Mouse (Mus musculus): ENCODE results near the gene Wdfy3. TPM values are rescaled to one million over a fixed set of nuclear protein-coding genes. Genes with fewer than 3 reads are reported as not detected.

Wdfy3 gene
- polyA plus RNA-seq, 1 experiment from 2014 or later: 15.3 TPM

GRCm38 (mm10) chr5:102090686-102091085 is 21.0 kb upstream of the Wdfy3 start:
- H3K9ac ChIP-seq (ENCODE audit: low read length): no peak overlapping the region
- H3K4me2 ChIP-seq (ENCODE audit: low read length): no peak overlapping the region
- H3K27ac ChIP-seq (ENCODE audit: low read depth, low read length): no peak overlapping the region
- no peaks in the 10 kb centered on the region for H3K27me3 ChIP-seq (replicated peaks; ENCODE audit: control insufficient read depth, insufficient read depth, low read length)
- ATAC-seq (no peak), DNase-seq (ENCODE audit: low spot score) (no peak)
- WGBS: 85% methylated on average over 3 of the region's 3 CpGs
- H3K36me3 ChIP-seq (ENCODE audit: control insufficient read depth, insufficient read depth, low read length): no peaks in the 10 kb centered on the region
- H3K4me3 ChIP-seq (ENCODE audit: low read depth, low read length): no peak overlapping the region
- no peaks in the 10 kb centered on the region for H3K4me1 ChIP-seq (ENCODE audit: control insufficient read depth, insufficient read depth, low read length)
- H3K9me3 ChIP-seq (replicated peaks; ENCODE audit: control insufficient read depth, low read length): no peaks in the 10 kb centered on the region

DNA sequence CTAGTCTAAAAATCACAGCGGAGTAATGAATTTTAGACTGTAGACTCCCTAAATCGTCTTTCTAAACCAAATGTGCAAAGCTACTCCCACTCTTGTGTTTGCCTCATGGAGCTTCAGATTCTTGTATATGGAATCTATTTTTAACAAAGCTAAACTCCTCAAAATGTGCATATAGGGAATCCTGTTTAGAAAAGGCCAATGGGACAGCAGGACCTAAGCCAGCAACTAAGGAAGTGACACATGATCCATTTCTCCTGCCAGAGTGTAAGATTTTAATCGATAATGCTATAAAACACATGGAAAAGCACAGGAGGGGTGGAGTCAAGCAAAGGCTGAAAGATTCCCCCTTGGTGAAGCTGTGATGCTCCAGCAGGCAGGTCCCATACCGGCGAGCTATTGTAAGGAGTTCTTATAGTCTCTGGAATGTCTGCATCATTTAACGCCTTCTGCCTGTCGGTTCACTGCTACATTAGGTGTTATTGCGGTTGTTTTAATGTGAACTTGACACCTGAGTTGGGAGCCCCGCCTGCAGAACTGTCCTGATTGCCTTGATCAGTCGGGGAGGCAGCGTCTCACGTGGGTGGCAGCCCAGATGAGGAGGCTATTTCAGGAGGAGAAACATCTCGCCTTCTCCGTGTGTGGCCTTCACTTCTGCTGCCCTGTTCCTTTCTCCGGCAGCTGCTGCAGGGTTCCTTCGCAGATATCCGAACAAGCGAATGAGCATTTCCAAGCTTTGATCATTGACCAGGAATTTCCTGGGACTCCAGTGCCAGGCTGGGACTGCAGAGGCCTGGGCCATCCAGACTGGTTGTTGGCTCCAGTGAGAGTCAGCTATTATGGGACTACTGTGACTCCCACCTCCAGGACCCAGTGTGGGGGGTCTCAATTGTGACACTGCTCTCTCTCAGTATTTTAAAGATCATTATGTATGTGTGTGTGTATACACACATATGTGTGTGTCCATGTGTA is 15.3 kb upstream of the Wdfy3 start:
- H3K27me3 ChIP-seq (replicated peaks; ENCODE audit: control insufficient read depth, insufficient read depth, low read length): no peaks in the 10 kb centered on the region
- H3K27ac ChIP-seq (ENCODE audit: low read depth, low read length): no peak overlapping the region
- no peak overlapping the region for H3K9ac ChIP-seq (ENCODE audit: low read length)
- H3K4me1 ChIP-seq (ENCODE audit: control insufficient read depth, insufficient read depth, low read length): no peaks in the 10 kb centered on the region
- no peak for DNase-seq (ENCODE audit: low spot score)
- H3K36me3 ChIP-seq (ENCODE audit: control insufficient read depth, insufficient read depth, low read length): no peaks in the 10 kb centered on the region
- H3K4me2 ChIP-seq (ENCODE audit: low read length): no peak overlapping the region
- no peak for ATAC-seq
- no peak overlapping the region for H3K4me3 ChIP-seq (ENCODE audit: low read depth, low read length)
- H3K9me3 ChIP-seq (replicated peaks; ENCODE audit: control insufficient read depth, low read length): no peaks in the 10 kb centered on the region
- 64% methylated on average over 18 of the region's 18 CpGs for WGBS

- peaks cover 7% of the 10 kb centered on the region for H3K4me1 ChIP-seq (ENCODE audit: control insufficient read depth, insufficient read depth, low read length)
- ATAC-seq (no peak), DNase-seq (ENCODE audit: low spot score) (peak; percentile 93)
- no peaks in the 10 kb centered on the region for H3K27me3 ChIP-seq (replicated peaks; ENCODE audit: control insufficient read depth, insufficient read depth, low read length)
- no peaks in the 10 kb centered on the region for H3K36me3 ChIP-seq (ENCODE audit: control insufficient read depth, insufficient read depth, low read length)
- H3K4me2 ChIP-seq (ENCODE audit: low read length): no peak overlapping the region
- no peaks in the 10 kb centered on the region for H3K9me3 ChIP-seq (replicated peaks; ENCODE audit: control insufficient read depth, low read length)
- no peak overlapping the region for H3K27ac ChIP-seq (ENCODE audit: low read depth, low read length)
- no peak overlapping the region for H3K4me3 ChIP-seq (ENCODE audit: low read depth, low read length)
- no peak overlapping the region for H3K9ac ChIP-seq (ENCODE audit: low read length)
- 0% methylated on average over 1 of the region's 1 CpGs for WGBS
Measured at GRCm38 (mm10) chr5:102074086-102074485, 4.4 kb upstream of the Wdfy3 start.

GRCm38 (mm10) chr5:102072057-102072456 is 2.3 kb upstream of the Wdfy3 start:
- 18% methylated on average over 4 of the region's 4 CpGs for WGBS
- peaks cover 4% of the 10 kb centered on the region; the same call in 1 of the 2 replicates for H3K36me3 ChIP-seq (ENCODE audit: control insufficient read depth, insufficient read depth, low read length)
- no peak overlapping the region for H3K4me3 ChIP-seq (ENCODE audit: low read depth, low read length)
- no peak overlapping the region for H3K9ac ChIP-seq (ENCODE audit: low read length)
- no peaks in the 10 kb centered on the region for H3K27me3 ChIP-seq (replicated peaks; ENCODE audit: control insufficient read depth, insufficient read depth, low read length)
- H3K9me3 ChIP-seq (replicated peaks; ENCODE audit: control insufficient read depth, low read length): no peaks in the 10 kb centered on the region
- ATAC-seq (no peak), DNase-seq (ENCODE audit: low spot score) (no peak)
- no peak overlapping the region for H3K4me2 ChIP-seq (ENCODE audit: low read length)
- peaks cover 18% of the 10 kb centered on the region for H3K4me1 ChIP-seq (ENCODE audit: control insufficient read depth, insufficient read depth, low read length)
- H3K27ac ChIP-seq (ENCODE audit: low read depth, low read length): no peak overlapping the region

DNA sequence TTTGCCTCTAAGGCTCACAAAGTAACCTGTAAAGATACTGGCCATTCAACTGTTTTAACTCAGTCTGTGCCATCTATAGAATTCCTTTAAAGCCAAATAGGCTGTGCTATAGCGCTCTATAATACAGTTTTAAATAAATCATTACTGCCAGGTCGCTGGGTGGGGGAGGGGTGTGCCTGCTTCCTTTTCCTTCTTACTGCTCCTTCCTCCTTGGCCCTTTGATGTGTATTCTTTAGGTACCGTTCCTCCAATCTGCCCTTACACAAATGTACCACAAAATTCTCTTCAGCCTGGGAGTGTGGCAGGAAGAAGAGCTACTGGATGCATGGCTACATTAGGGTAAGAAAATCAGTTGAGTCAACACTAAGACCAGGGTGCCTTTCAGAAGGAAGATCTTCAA is 1.5 kb upstream of the Wdfy3 start:
- Histone ChIP-seq H3K4me1 (ENCODE audit: control insufficient read depth, insufficient read depth, low read length) (peaks cover 18% of the 10 kb centered on the region), H3K27me3 (replicated peaks; ENCODE audit: control insufficient read depth, insufficient read depth, low read length) (no peaks in the 10 kb centered on the region), H3K36me3 (ENCODE audit: control insufficient read depth, insufficient read depth, low read length) (peaks cover 9% of the 10 kb centered on the region; the same call in 1 of the 2 replicates), H3K4me2 (ENCODE audit: low read length) (no peak overlapping the region), H3K9me3 (replicated peaks; ENCODE audit: control insufficient read depth, low read length) (no peaks in the 10 kb centered on the region), H3K27ac (ENCODE audit: low read depth, low read length) (no peak overlapping the region), H3K9ac (ENCODE audit: low read length) (no peak overlapping the region), H3K4me3 (ENCODE audit: low read depth, low read length) (no peak overlapping the region)
- no peak for DNase-seq (ENCODE audit: low spot score)
- 62% methylated on average over 3 of the region's 3 CpGs for WGBS
- no peak for ATAC-seq

- Histone ChIP-seq H3K4me2 (ENCODE audit: low read length) (peak overlapping the region; percentile 64), H3K27ac (ENCODE audit: low read depth, low read length) (no peak overlapping the region), H3K9ac (ENCODE audit: low read length) (no peak overlapping the region), H3K4me1 (ENCODE audit: control insufficient read depth, insufficient read depth, low read length) (peaks cover 18% of the 10 kb centered on the region), H3K27me3 (replicated peaks; ENCODE audit: control insufficient read depth, insufficient read depth, low read length) (no peaks in the 10 kb centered on the region), H3K9me3 (replicated peaks; ENCODE audit: control insufficient read depth, low read length) (no peaks in the 10 kb centered on the region), H3K36me3 (ENCODE audit: control insufficient read depth, insufficient read depth, low read length) (peaks cover 9% of the 10 kb centered on the region; the same call in 1 of the 2 replicates), H3K4me3 (ENCODE audit: low read depth, low read length) (no peak overlapping the region)
- WGBS: 46% methylated on average over 4 of the region's 4 CpGs
- no peak for DNase-seq (ENCODE audit: low spot score)
- no peak for ATAC-seq
Measured at GRCm38 (mm10) chr5:102070788-102071187, 1.1 kb upstream of the Wdfy3 start.

DNA sequence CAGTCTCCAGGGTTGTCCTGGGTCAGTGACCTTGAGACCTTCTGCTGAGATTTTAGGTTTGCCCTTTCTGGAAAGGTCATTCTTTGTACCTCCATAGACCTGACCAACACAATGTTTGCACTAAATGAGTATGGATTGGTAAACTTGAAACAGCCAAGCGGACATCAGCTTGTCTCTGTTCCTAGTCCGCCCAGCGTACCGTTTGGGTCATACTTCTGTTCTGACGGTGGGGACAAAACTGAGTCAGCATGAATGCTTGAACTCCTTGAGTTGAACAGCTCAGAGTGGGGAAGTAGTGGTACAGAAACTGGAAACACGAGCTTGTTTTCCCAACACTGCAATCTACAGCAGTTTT is 670 bp upstream of the Wdfy3 start:
- no peak for ATAC-seq
- no peak for DNase-seq (ENCODE audit: low spot score)
- Histone ChIP-seq H3K27ac (ENCODE audit: low read depth, low read length) (peak overlapping the region; percentile 98), H3K9me3 (replicated peaks; ENCODE audit: control insufficient read depth, low read length) (no peaks in the 10 kb centered on the region), H3K4me3 (ENCODE audit: low read depth, low read length) (peak overlapping the region; percentile 87), H3K36me3 (ENCODE audit: control insufficient read depth, insufficient read depth, low read length) (peaks cover 9% of the 10 kb centered on the region; the same call in 1 of the 2 replicates), H3K9ac (ENCODE audit: low read length) (peak overlapping the region; percentile 98), H3K27me3 (replicated peaks; ENCODE audit: control insufficient read depth, insufficient read depth, low read length) (no peaks in the 10 kb centered on the region), H3K4me2 (ENCODE audit: low read length) (peak overlapping the region; percentile 64), H3K4me1 (ENCODE audit: control insufficient read depth, insufficient read depth, low read length) (peaks cover 18% of the 10 kb centered on the region)
- 15% methylated on average over 6 of the region's 6 CpGs for WGBS

DNA sequence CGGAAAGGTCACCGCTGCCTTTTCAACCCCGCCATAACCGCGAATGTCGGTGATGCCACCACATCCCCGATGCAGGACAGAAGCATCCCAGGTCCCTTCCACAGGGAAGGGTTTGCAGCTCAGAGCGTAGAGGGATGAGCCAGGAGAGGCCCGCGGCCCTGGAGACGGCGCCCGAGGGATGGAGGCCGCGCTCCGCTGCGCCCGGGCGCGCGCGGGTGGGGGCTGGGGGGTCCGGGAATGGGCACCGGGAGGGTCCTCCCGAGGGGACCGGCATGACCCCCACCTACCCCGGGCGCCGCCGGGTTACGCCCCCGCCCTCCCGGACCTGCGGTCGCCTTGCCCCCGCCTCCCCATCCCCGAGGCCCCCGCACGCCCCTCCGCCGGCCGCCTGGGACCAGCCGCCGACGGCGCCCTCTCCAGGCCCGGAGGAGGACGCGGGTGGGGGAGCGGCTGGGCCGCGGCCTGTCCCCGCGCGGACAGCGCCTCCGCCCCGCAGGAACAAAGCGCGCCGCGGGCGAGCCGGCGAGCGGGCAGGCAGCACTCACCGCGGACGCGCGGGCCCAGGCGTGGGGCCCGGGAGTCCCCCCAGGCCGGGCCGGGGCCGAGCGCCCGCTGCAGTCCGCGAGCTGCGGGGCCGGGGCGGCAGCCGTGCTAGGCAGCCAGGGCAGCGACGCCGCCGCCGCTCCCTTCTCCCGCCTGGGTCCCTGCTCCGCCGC is 512 bp downstream of the Wdfy3 start:
- ATAC-seq: peak; percentile 82
- peaks cover 11% of the 10 kb centered on the region; the same call in 1 of the 2 replicates for H3K36me3 ChIP-seq (ENCODE audit: control insufficient read depth, insufficient read depth, low read length)
- WGBS: under 1% methylated on average over 72 of the region's 92 CpGs
- peaks cover 18% of the 10 kb centered on the region for H3K4me1 ChIP-seq (ENCODE audit: control insufficient read depth, insufficient read depth, low read length)
- H3K27me3 ChIP-seq (replicated peaks; ENCODE audit: control insufficient read depth, insufficient read depth, low read length): no peaks in the 10 kb centered on the region
- H3K4me2 ChIP-seq (ENCODE audit: low read length): peak overlapping the region; percentile 64
- peak overlapping the region; percentile 98 for H3K9ac ChIP-seq (ENCODE audit: low read length)
- H3K9me3 ChIP-seq (replicated peaks; ENCODE audit: control insufficient read depth, low read length): no peaks in the 10 kb centered on the region
- H3K27ac ChIP-seq (ENCODE audit: low read depth, low read length): peak overlapping the region; percentile 98
- peak overlapping the region; percentile 87 for H3K4me3 ChIP-seq (ENCODE audit: low read depth, low read length)
- DNase-seq (ENCODE audit: low spot score): peak; percentile 69
